Mouse (Mus musculus) liver, embryonic 11.5 days (tissue): Measurements from ENCODE around the gene Msi2. TPM values are rescaled to one million over a fixed set of nuclear protein-coding genes. Genes with fewer than 3 reads are reported as not detected.

ENCODE experiments used
- ATAC-seq: fragments of 200-750 bp; cut with Nextera tagmentation; replicated peaks from 2 replicates; pipeline ENCODE4 v1.8.0; 2017; ENCODE audit warnings: moderate number of reproducible peaks, mild to moderate bottlenecking, moderate TSS enrichment, moderate library complexity; ENCODE audit not compliant: low FRiP score
- DNase-seq: peaks from one replicate; pipeline ENCODE4 v3.0.0-alpha.2; 2017; ENCODE audit warnings: low spot score
- H3K27ac ChIP-seq: fragments of 300-500 bp; sonication (generic); 2 replicates; pipeline ENCODE4 v1.5.1; 2014; ENCODE audit warnings: mild to moderate bottlenecking, low read depth, low read length, control low read depth
- H3K27me3 ChIP-seq: fragments of 300-500 bp; sonication (generic); replicated peaks from 2 replicates; pipeline ENCODE4 v1.6.1; 2014; ENCODE audit warnings: low read length, mixed read lengths; ENCODE audit not compliant: control insufficient read depth, insufficient read depth
- H3K36me3 ChIP-seq: fragments of 300-500 bp; sonication (generic); 2 replicates; pipeline ENCODE4 v1.6.1; 2014; ENCODE audit warnings: mild to moderate bottlenecking, low read length, moderate library complexity, mixed read lengths; ENCODE audit not compliant: control insufficient read depth, insufficient read depth
- H3K4me1 ChIP-seq: fragments of 300-500 bp; sonication (generic); replicated peaks from 2 replicates; pipeline ENCODE4 v1.6.1; 2014; ENCODE audit warnings: low read length, mixed read lengths; ENCODE audit not compliant: control insufficient read depth, insufficient read depth
- H3K4me2 ChIP-seq: fragments of 300-500 bp; sonication (generic); 2 replicates; pipeline ENCODE4 v1.6.1; 2014; ENCODE audit warnings: mild to moderate bottlenecking, control low read depth, moderate library complexity
- H3K4me3 ChIP-seq: fragments of 300-500 bp; sonication (generic); 2 replicates; pipeline ENCODE4 v1.5.1; 2014; ENCODE audit warnings: low read depth, low read length, control low read depth
- H3K9ac ChIP-seq: fragments of 300-500 bp; sonication (generic); 2 replicates; pipeline ENCODE4 v1.6.1; 2014; ENCODE audit warnings: low read depth, low read length, control low read depth
- H3K9me3 ChIP-seq: fragments of 300-500 bp; sonication (generic); 2 replicates; pipeline ENCODE4 v1.6.1; 2016; ENCODE audit warnings: low read length, inconsistent platforms, mixed read lengths; ENCODE audit not compliant: control insufficient read depth
- WGBS: fragments of 180-500 bp; shearing (Covaris S2); extraction: QIAGEN DNeasy Blood & Tissue Kit; methylation state at CpG from one replicate; pipeline ENCODE4 v1.1.7; 2014; 5-methylcytosine and 5-hydroxymethylcytosine counted together
- polyA plus RNA-seq: library from polyadenylated mRNA; unstranded; fragments of >200 nt; fragmentation: Nextera tagmentation; extraction: Ambion mirVana; gene quantifications from 2 replicates; pipeline ENCODE4 v1.2.1, GENCODE M21; 2014

Gene Msi2
- polyA plus RNA-seq, 1 experiment from 2014 or later: 8.2 TPM

GRCm38 (mm10) chr11:88716061-88716994, 2.0 kb downstream of the Msi2 start:
- peaks cover 10% of the 10 kb centered on the region for H3K36me3 ChIP-seq
- ATAC-seq (no peak), DNase-seq (no peak)
- peak overlapping the region; percentile 85 for H3K4me2 ChIP-seq
- no peaks in the 10 kb centered on the region for H3K27me3 ChIP-seq
- no peaks in the 10 kb centered on the region for H3K9me3 ChIP-seq
- WGBS: 2% methylated on average over 23 of the region's 23 CpGs
- peak overlapping the region; percentile 98 for H3K4me3 ChIP-seq
- peaks cover 39% of the 10 kb centered on the region for H3K4me1 ChIP-seq
- H3K27ac ChIP-seq: peak overlapping the region; percentile 40
- peak overlapping the region; percentile 99 for H3K9ac ChIP-seq

- peaks cover 30% of the 10 kb centered on the region for H3K4me1 ChIP-seq
- no peaks in the 10 kb centered on the region for H3K9me3 ChIP-seq
- no peaks in the 10 kb centered on the region for H3K27me3 ChIP-seq
- H3K36me3 ChIP-seq: peaks cover 17% of the 10 kb centered on the region
- DNase-seq (no peak), ATAC-seq (no peak)
- no peak overlapping the region for H3K9ac ChIP-seq
- peak overlapping the region; percentile 85 for H3K4me2 ChIP-seq
- WGBS: 67% methylated on average over 7 of the region's 7 CpGs
- 0 out of 2 replicates have a peak overlapping the region, but pooled peaks have one; percentile 98 for H3K4me3 ChIP-seq
- H3K27ac ChIP-seq: no peak overlapping the region
These were observed 3.0 kb downstream of the Msi2 start for GRCm38 (mm10) chr11:88715299-88715698.

- Histone ChIP-seq H3K4me1 (peaks cover 18% of the 10 kb centered on the region), H3K36me3 (peaks cover 18% of the 10 kb centered on the region), H3K9me3 (no peaks in the 10 kb centered on the region), H3K27me3 (no peaks in the 10 kb centered on the region), H3K9ac (no peak overlapping the region), H3K27ac (no peak overlapping the region), H3K4me2 (no peak overlapping the region), H3K4me3 (no peak overlapping the region)
- no peak for DNase-seq
- WGBS: 85% methylated on average over 7 of the region's 7 CpGs
- no peak for ATAC-seq
These were observed 4.2 kb downstream of the Msi2 start for GRCm38 (mm10) chr11:88714127-88714526.

GRCm38 (mm10) chr11:88713479-88713878, 4.8 kb downstream of the Msi2 start:
- no peak overlapping the region for H3K9ac ChIP-seq
- no peak for ATAC-seq
- WGBS: 71% methylated on average over 9 of the region's 9 CpGs
- H3K4me2 ChIP-seq: no peak overlapping the region
- no peaks in the 10 kb centered on the region for H3K27me3 ChIP-seq
- no peak overlapping the region for H3K4me3 ChIP-seq
- no peak overlapping the region for H3K27ac ChIP-seq
- no peaks in the 10 kb centered on the region for H3K9me3 ChIP-seq
- no peak for DNase-seq
- peaks cover 18% of the 10 kb centered on the region for H3K36me3 ChIP-seq
- peaks cover 14% of the 10 kb centered on the region for H3K4me1 ChIP-seq

GRCm38 (mm10) chr11:88709876-88710614, 8.3 kb downstream of the Msi2 start:
- DNase-seq: no peak
- WGBS: 88% methylated on average over 15 of the region's 15 CpGs
- no peak overlapping the region for H3K27ac ChIP-seq

DNA sequence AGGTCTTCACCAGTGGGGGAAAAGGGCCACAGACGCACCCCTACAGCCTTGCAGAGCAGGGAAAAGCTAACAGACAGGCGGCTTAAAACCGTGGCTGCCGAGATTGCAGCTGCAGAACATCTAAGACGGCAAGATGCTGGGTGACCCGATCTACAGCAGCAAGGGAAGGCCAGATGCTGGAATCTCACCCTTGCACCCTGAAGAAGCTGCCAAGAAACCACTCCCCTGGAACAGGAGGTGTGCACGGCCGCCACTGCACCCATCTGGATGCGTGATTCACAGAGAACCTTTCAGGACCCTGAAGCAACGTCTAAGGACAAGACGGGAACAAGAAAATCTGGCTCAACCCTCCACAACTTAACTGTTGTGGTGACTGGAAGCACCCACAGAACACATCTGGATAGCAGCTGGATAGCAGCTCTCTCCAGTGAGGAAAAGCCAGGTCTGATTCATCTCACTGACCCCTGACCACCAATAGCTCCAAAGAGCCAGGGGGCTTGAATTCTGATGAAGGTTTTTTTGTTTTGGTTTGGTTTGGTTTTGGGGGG, 11.0 kb downstream of the Msi2 start:
- Histone ChIP-seq H3K9ac (no peak overlapping the region), H3K36me3 (peaks cover 22% of the 10 kb centered on the region), H3K4me2 (no peak overlapping the region), H3K27me3 (no peaks in the 10 kb centered on the region), H3K4me3 (no peak overlapping the region), H3K27ac (no peak overlapping the region), H3K9me3 (no peaks in the 10 kb centered on the region), H3K4me1 (peaks cover 3% of the 10 kb centered on the region)
- 81% methylated on average over 11 of the region's 11 CpGs for WGBS
- ATAC-seq: no peak
- no peak for DNase-seq

More at GRCm38 (mm10) chr11:88709876-88710614, 8.3 kb downstream of the Msi2 start:
- H3K9me3 ChIP-seq: no peaks in the 10 kb centered on the region
- no peaks in the 10 kb centered on the region for H3K27me3 ChIP-seq
- H3K4me2 ChIP-seq: no peak overlapping the region
- H3K36me3 ChIP-seq: peaks cover 18% of the 10 kb centered on the region
- peaks cover 4% of the 10 kb centered on the region for H3K4me1 ChIP-seq
- H3K4me3 ChIP-seq: no peak overlapping the region
- no peak for ATAC-seq
- no peak overlapping the region for H3K9ac ChIP-seq

DNA sequence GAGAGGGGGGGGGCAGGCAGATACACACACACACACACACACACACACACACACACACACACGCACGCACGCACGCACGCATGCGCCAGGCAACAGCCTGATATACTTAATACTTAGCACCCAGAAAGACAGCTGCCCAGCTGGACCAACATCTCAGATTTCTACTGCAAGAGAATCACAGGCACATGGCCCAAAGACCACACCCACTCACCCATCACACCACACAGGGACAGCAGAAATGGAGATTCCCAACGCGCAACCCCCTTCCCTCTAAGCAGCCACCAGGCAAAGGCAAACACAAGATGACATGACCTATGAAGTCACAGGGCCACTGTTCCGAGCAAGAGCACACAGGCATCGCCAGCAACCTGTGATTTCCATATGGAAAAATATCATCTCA, 13.6 kb downstream of the Msi2 start:
- H3K4me1 ChIP-seq: peaks cover 3% of the 10 kb centered on the region
- H3K9me3 ChIP-seq: no peaks in the 10 kb centered on the region
- H3K4me2 ChIP-seq: no peak overlapping the region
- H3K9ac ChIP-seq: no peak overlapping the region
- no peaks in the 10 kb centered on the region for H3K27me3 ChIP-seq
- no peak overlapping the region for H3K4me3 ChIP-seq
- ATAC-seq (no peak), DNase-seq (no peak)
- H3K27ac ChIP-seq: no peak overlapping the region
- 82% methylated on average over 10 of the region's 10 CpGs for WGBS
- H3K36me3 ChIP-seq: peaks cover 9% of the 10 kb centered on the region

DNA sequence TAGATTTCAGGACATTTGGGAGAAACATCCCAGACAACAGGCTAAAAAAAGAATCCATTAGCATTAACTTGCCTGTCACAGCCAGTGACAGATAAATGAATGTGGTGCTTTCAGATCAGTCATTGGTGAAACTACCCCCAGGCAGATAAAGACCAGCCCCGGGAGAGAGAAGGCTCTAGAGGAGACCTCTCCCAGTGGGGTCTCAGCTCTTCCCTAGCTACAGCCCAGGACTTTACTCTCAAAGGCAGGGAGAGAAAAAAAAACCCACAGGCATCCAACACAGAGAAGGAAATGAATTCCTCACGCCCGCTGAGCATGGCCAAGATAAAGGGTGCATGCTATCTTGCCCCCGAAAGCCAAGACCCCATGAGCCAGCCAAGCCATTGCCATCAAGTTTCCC, 15.1 kb downstream of the Msi2 start:
- 40% methylated on average over 4 of the region's 4 CpGs for WGBS
- peaks cover 3% of the 10 kb centered on the region for H3K4me1 ChIP-seq

More for the DNA sequence above, 15.1 kb downstream of the Msi2 start:
- Histone ChIP-seq H3K4me3 (no peak overlapping the region), H3K36me3 (peaks cover 9% of the 10 kb centered on the region; the same call in 1 of the 2 replicates), H3K27me3 (no peaks in the 10 kb centered on the region), H3K27ac (0 out of 2 replicates have a peak overlapping the region, but pooled peaks have one; percentile 11), H3K4me2 (no peak overlapping the region), H3K9me3 (no peaks in the 10 kb centered on the region), H3K9ac (no peak overlapping the region)
- DNase-seq (no peak), ATAC-seq (no peak)
